Mouse (Mus musculus): ENCODE measurements around the gene Tmem102.

GRCm38 (mm10) chr11:69810280-69810679 is 4.9 kb upstream of the Tmem102 start:
- TF ChIP-seq CTCF (IDR thresholded peaks at IDR 0.05; ENCODE audit: low read depth, low read length) (no peak), TAL1 (conservative IDR thresholded peaks at IDR 0.05; ENCODE audit: low read depth, low read length) (no peak)
